Mouse (Mus musculus): ENCODE measurements at regions not wholly inside any gene's neighbourhood (a gene's known extent, or its start where the extent isn't known, plus 50 kb on each side); places are given as distances from the start of the nearest gene placed in this dataset.
A peak's percentile ranks its signal among the peaks of the same experiment; 100 is the strongest.
"Not testable (repeated sequence)": the region's sequence is repeated elsewhere in the genome, so short reads cannot be mapped to it uniquely, and the experiment has no call there.

DNA sequence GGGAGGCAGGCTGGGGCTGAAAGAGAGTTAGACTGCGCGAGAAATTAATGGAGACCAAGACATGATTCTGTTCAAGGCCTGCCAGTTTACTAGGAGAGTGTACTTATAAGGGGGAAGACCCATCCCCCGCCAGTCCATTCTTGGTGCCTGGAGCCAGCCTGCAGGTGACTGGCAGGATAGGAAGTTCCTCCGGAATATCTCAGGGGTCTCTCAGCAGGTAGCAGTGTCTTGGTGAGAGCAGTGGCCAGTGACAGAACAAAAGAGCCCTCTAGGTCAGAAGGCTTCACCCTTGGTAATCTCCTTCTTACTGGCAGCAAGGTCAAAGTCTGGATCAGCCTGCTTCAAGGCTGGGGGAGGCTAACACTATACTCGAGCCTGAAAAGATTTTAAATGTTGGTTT lies 83.7 kb upstream of the Zfp804b start:
- DNase-seq (ENCODE audit: low read depth): no peak

DNA sequence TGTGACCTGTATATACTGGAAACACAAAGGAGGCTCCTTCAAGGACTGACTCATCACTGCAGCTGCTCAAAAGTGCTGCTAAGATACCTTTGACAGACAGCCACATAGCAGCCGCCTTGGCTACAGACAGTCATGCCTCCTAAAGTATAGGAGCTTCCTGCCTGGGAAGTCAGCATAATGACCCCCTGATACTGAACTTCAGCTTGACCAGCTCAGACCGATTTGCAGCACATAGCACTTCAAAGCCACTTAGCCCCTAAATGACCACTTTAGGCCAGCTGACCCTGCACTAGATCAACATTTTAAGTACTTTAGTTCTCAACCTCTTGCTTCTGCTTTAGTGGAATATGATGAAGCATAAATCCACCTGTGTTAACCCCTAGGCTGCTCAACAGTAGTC lies 91.9 kb upstream of the Zfp804b start:
- no peak for DNase-seq (ENCODE audit: low read depth)

DNA sequence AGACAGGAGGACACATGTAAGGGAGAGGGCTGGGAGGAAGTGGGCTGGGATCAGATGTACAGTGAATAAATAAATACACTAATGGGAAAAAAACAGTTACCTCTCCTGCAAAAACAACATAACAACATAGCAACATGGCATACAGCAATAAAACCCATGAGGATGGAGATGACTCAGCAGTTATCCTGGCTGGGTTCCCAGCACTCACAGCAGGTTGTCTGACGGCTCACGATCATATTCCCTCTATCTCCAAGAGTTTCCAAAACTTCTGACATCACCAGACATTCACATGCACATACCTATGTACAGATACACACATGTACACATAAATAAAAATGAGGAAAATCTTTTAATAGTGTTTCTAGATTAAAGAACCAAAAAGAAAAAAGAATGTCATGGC lies 103.4 kb upstream of the Zfp804b start:
- DNase-seq (ENCODE audit: low read depth): no peak

GRCm38 (mm10) chr5:7454896-7455295 lies 110.3 kb upstream of the Zfp804b start:
- DNase-seq (ENCODE audit: low read depth): peak; percentile 33

GRCm38 (mm10) chr5:7457102-7457501 lies 112.5 kb upstream of the Zfp804b start:
- DNase-seq (ENCODE audit: low read depth): no peak

DNA sequence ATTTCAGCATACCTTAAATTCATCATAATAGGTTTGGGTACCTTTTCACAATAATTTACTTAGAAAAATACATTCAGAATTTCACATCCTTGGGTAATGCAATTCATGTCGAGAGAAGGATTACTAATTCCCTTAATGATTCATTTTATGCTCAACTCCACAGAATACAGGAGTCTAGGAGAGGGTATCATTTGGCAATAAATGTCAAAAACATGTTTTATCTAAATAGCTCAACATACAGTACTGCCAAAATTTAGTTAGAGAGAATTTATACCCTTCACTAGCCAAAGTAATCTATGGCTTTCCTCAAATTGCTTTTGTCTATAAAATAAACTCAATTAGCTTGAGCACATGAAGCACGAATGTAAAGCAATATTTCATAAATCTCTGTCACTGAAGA lies 144.6 kb upstream of the Zfp804b start:
- no peak for DNase-seq (ENCODE audit: low read depth)

- DNase-seq (ENCODE audit: low read depth): no peak
Observed at GRCm38 (mm10) chr5:7489602-7490001, 145.0 kb upstream of the Zfp804b start.

DNA sequence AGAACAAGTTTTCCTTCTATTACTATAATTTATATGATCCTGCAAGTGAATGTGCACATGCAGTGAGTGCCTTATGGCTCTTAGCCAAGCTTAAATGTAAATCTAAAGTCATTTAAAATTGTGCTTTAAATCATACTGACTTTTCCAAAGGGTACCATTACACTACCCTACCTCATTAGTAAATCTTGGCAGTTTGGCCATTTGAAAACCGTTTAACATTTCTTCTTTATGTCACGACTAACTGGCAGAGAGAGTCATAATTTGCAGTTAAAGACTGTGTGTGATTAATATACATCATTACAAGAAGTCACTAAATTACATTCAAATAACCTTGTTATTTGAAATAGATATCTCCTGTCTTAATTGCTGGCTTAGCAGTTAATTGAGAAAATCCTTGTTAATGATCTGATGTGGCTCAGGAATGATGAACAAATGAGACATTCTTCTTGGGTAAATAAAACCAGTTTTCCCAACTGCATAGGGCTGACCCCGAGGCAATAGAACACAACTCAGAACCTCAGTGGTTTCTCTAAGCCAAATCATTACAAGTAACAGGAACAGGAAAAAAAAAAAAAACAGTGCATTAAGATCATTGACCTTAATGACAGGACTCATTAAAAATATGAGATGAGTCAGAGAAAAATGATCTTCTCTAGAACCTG lies 173.1 kb upstream of the Zfp804b start:
- DNase-seq (ENCODE audit: low read depth): peak; percentile 10

DNA sequence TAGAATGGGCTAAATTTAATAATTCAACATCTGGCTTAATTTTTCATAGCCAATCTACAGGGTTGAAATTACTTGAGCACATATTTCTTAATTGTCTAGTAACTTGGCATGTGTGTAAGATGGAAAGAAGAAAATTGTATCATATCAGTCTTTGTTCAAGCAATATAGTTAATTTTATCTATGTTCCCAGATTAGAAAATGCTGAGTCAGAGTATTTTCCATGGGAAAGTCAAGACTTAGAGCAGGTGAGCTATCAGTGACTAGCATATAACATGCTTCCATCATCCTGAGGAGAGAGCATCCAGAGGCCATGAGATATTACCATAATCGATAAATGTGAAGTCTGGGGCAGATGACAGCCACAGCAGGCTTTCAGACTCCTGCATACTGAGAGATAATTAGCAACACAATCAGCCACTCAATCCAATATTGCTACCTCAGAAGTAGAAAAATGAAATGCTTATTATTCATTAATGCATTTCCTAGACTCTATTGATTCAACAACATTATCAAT lies 188.2 kb upstream of the Zfp804b start:
- DNase-seq (ENCODE audit: low read depth): no peak

GRCm38 (mm10) chr5:7539812-7540645 lies 195.5 kb upstream of the Zfp804b start:
- DNase-seq (ENCODE audit: low read depth): no peak

DNA sequence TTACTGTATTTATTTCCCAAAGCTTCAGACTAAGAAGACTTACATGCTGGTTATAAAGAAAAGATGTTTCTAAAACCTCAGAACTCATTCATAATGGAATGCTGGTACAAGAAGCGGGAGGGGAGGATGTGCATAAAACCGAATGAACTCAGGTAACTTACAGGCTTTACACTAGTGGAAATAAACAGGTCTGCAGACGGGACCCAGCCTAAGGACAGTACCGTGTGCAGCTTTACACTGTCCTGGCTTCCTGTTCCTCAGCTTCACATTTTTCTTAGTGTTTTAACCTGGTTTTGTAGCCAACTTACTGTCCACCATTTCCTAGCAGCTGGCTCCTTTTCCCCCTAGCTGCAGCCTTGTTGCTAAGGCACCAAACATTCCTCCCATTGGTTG lies 196.1 kb upstream of the Zfp804b start:
- no peak for DNase-seq (ENCODE audit: low read depth)

- DNase-seq (ENCODE audit: low read depth): no peak
Observed at GRCm38 (mm10) chr5:7543857-7544256, 199.3 kb upstream of the Zfp804b start.

DNA sequence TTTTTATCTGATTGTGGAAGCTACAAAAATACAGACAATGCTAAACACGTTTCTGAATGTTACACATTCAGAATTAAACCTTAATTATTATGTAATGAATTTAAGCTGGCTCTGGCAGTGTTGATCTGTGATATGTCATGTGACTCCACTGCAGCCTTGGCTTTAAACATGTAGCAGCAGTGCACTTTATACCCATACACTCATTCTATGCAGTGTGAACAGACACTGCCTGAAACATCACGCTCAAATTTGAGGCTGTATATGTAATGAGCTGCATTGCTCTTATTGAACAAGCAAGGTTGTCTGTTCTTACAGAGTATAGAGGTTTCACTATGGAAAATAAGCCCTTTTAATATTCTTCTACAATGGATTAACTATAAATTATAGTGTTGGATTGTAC lies 235.9 kb upstream of the Zfp804b start:
- no peak for DNase-seq (ENCODE audit: low read depth)

- no peak for DNase-seq (ENCODE audit: low read depth)
Observed at GRCm38 (mm10) chr5:7586547-7586946, 242.0 kb upstream of the Zfp804b start.

- no peak for DNase-seq (ENCODE audit: low read depth)
Observed at GRCm38 (mm10) chr5:7600418-7600817, 255.9 kb upstream of the Zfp804b start.

DNA sequence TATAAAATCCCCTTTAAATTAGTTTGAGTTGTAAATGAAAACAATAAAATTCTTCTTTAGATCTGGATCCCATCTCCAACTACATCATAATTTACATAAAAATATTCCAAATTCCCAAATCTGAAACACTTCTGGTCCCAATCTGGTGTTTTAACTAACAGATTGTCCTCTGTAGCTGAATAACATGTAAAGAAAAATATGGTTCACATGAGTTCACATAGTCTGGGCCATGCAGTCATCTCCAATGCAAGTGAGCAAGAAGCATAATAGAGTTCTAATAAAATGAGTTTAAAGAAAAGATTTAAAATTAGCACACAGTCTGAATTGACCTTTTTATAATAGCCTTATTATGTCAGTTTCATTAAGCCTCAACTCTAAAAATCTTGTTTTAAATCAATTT lies 263.0 kb upstream of the Zfp804b start:
- no peak for DNase-seq (ENCODE audit: low read depth)

GRCm38 (mm10) chr5:7607924-7608323 lies 263.4 kb upstream of the Zfp804b start:
- no peak for DNase-seq (ENCODE audit: low read depth)

DNA sequence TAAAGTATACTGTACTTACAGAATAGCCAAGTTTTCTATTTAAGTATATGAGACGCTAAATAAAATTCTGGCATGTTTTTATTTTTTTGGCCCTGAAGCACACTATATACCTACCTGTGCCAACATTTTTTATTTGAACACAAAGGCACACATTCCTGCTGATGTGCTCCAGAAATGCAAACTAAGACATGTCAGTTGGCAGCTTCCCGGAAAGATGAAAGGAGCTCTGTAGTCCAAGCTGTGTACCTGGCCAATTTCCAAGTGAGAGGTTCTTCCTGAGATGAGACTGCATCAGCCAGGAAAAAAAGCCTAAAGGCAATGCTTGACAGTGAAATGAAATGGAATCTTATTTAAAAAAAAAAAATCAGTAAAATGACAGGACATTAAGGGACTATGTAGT lies 305.0 kb upstream of the Steap4 start:
- DNase-seq (ENCODE audit: low read depth): peak; percentile 51

- DNase-seq (ENCODE audit: low read depth): no peak
Observed at GRCm38 (mm10) chr5:7701776-7702175, 258.5 kb upstream of the Steap4 start.

GRCm38 (mm10) chr5:7719557-7719956 lies 240.7 kb upstream of the Steap4 start:
- peak; percentile 2 for DNase-seq (ENCODE audit: low read depth)

DNA sequence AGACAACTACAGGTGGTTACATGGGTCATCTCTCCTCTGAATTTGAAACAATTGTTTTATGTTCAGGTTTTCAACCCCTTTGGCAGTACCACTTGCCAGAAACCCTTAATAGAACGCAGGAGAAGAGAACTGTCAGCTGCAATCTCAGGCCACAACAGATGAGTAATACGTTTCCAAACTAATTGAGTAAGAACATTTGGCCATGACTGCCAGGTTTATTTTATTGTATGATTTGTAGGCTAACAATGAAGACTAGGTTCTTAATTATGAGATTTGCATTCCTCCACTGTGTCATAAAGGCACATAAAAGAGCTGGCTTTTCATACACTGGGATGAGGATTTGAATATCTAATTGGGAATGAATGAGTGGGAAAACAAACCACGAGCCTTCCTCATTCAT lies 240.2 kb upstream of the Steap4 start:
- DNase-seq (ENCODE audit: low read depth): peak; percentile 23

DNA sequence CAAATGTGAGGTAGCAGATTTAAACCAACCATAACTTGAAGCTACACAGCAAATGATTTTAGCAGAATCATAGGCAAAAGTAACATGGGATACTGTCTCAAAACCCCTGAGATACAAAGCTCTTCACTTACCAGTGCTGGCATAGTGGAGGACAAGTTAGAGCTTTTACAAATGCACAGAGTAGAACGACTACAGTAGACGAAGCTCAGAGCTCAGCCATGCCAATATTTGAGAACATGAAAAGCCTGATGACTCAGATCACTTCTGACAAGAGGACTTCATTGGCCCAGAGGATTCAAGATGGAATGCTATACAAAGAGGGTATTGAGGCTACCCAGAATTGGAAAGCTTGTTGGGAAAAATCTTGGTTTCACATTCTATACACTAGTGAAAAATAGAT lies 239.6 kb upstream of the Steap4 start:
- no peak for DNase-seq (ENCODE audit: low read depth)

GRCm38 (mm10) chr5:7732566-7732965 lies 227.7 kb upstream of the Steap4 start:
- not testable (repeated sequence) for DNase-seq (ENCODE audit: low read depth)

Data from gonadal fat pad, adult 2 months (tissue).